Mouse (Mus musculus): ENCODE results near the gene Babam2. TPM values are rescaled to one million over a fixed set of nuclear protein-coding genes. Genes with fewer than 3 reads are reported as not detected.

The Babam2 gene
- total RNA-seq, 2 experiments from 2014 or later, result 81.6 to 148 TPM

- DNase-seq (ENCODE audit: low spot score in 2 of 2), result no peak
These were observed 284.6 kb downstream of the Babam2 start for GRCm38 (mm10) chr5:31982061-31982460.

DNA sequence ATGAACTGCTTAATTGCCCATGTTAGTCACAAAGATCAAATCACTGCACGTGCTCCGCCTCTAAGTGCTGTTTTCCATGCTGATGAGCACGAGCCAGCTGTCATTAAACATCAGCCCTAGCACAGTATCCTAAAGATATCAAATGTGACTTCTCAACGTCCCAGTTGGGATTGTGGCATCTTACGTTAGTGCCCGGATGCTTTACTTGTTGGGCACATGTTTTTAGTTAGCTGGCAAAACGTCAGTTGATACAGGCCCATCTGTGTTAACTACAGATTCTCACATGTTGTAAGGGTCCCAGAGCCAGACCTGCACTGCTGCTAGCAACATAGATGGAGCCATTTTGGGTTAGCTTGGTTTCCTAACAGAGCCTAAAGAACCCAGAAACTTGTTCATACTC lies 285.7 kb downstream of the Babam2 start:
- DNase-seq (ENCODE audit: low spot score in 2 of 2), result no peak

- DNase-seq (ENCODE audit: low spot score in 2 of 2), result no peak
These were observed 286.4 kb downstream of the Babam2 start for GRCm38 (mm10) chr5:31983817-31984368.

GRCm38 (mm10) chr5:31984369-31984961 lies 287.0 kb downstream of the Babam2 start:
- no peak for DNase-seq (ENCODE audit: low spot score in 2 of 2)

- no peak for DNase-seq (ENCODE audit: low spot score in 2 of 2)
These were observed 287.5 kb downstream of the Babam2 start for GRCm38 (mm10) chr5:31985021-31985420.

GRCm38 (mm10) chr5:31987541-31988307 lies 290.2 kb downstream of the Babam2 start:
- DNase-seq (ENCODE audit: low spot score in 2 of 2), result no peak

DNA sequence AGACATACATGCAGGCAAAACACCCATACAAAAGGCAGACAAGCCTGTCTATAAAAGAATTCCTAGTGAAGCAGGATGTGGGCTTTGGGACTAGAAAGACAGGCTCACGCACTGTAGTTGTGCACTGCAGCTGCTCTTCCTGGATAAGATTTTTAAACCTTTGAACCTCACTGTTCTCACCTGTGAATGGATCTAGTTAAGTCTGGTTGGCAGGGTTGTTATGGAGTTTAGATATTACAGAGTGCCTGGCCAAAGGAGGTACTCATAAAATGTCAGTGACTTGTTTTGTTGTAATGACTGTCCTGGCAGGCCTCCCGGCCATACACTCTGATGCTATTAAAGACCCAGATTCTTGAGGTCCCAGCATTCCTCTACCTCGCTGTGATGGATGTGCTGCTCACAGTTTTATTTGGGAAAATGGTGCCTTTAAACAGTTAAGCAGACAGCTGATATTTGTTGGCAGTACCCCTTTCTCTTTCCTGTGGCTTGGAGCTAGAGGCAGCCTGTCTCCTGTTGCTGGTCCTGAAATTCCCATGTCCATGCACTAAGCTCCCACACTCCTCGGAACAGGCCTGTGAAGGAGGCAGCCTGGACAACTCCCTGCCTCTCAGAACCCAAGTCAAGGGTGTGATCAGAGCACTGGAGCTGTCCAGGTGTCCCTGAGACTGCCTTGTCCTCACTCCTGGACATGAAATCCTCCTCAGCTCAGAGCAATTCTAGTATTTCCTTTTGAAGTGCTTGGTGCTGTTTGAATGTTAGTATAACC lies 299.9 kb downstream of the Babam2 start:
- no peak for DNase-seq (ENCODE audit: low spot score in 2 of 2)

DNA sequence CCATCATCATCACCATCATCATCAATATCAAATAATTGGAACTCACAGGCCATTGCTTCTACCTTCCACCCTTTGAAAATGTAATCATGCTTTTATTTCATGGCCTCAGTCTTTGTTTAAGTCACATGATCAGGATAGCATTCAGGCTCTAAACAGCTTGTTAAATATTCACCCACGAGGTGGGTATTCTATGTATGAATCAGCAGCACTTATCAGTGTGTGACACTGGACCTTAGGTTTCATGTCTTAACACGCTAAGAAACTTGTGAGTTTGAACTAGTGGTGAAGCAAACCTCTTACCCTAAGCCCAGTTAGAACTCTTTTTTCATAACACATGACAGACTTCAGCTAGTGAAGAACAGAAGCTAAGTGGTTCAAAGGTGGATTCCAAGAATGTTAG lies 301.3 kb downstream of the Babam2 start:
- DNase-seq (ENCODE audit: low spot score in 2 of 2), result no peak

- DNase-seq (ENCODE audit: low spot score in 2 of 2), result no peak
These were observed 302.6 kb downstream of the Babam2 start for GRCm38 (mm10) chr5:32000076-32000475.

DNA sequence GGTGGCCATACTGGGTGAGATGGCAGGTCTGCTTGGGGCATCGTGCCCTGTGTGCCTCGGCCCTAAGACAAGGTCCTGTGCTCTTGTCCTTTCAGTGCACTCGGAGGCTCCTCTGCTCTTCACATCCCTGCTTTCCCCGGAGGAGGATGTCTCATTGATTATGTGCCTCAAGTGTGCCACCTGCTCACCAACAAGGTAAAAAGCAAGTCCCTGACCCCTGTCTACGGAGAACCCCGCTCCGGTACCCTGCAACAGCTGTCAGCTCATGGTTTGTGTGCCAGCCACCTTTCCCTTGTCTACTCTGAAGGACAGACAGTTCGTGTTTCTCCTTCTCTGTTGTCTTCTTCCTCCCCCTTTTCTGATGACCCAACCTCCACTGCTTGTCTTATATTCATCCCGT lies 303.8 kb downstream of the Babam2 start:
- peak in 1 of 2 experiments; percentile 28 for DNase-seq (ENCODE audit: low spot score in 2 of 2)

DNA sequence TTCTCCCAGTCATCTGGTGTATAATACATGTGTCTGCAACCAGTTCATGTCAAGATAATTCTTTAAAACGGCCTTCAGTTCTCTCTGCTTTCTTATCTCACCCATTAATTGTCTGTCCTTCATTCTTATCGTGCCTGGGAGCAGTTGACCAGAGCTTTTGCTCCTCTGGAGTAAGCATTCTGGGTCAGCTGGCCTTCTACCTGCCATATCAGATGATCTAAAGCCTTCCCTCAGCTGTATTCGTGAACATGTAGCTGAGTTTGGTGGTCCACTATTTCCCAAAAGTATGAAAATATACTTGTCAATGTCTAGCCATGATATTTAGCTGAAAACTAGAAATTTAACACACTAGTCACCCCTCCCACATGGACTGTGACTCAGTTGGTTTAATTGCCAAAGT lies 304.3 kb downstream of the Babam2 start:
- peak in 1 of 2 experiments; percentile 26 for DNase-seq (ENCODE audit: low spot score in 2 of 2)

DNA sequence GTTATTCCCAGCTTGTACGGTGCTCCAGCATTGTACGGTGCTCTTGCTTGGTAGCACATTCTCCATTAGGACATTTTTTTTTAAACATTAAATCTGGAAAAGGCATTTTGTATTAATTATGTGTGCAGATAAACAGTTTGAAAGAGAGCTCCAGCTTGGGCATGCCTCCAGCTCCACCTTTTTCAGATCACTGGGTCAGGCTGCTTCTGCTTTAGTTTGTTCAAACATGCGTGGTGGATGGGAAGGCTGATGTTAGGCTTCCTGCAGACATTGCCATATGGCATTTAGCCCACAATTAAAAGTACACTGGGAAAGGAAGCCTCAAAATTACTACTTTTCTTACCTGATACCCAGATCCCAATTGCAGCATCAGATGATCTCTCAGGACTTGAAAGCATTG lies 310.9 kb downstream of the Babam2 start:
- DNase-seq (ENCODE audit: low spot score in 2 of 2), result no peak

GRCm38 (mm10) chr5:32010056-32010455 lies 312.6 kb downstream of the Babam2 start:
- no peak for DNase-seq (ENCODE audit: low spot score in 2 of 2)

DNA sequence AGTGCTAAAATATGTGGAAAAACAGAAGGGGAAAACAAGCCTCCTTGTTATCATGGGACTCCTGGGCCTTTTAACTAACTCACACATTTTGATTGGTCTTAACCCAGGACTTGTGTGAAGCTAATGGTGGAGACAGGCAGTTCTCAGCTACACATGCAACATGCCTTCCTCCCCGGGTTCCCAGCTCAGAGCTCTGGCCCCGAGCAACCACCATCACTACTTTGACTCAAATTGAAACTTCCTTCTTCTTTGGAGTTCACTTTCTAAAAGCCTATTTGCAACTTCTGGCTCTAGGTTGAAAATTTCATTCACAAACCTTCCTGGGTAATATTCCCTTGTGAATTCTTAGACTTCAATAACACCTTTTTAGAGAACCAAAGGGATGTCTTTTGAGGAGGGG lies 315.6 kb downstream of the Babam2 start:
- no peak for DNase-seq (ENCODE audit: low spot score in 2 of 2)

DNA sequence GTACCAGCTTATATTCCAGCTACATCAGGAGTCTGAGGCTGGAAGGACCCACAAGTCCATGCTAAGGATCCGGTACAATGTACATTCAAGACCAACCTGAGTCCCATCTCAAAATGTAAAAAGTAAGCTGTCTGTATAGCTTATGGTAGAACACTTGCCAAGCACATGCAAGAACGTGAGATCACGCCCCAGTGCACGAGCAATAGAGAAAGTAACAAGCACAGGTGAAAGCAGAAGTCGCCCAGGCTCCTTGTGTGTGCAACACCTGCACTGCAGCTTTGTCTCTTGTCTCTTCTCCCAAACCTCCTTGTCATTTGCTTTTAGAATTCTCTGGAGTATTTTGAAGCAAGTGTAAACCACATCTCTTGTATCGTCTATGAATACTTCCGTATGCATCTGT lies 317.3 kb downstream of the Babam2 start:
- no peak for DNase-seq (ENCODE audit: low spot score in 2 of 2)

DNA sequence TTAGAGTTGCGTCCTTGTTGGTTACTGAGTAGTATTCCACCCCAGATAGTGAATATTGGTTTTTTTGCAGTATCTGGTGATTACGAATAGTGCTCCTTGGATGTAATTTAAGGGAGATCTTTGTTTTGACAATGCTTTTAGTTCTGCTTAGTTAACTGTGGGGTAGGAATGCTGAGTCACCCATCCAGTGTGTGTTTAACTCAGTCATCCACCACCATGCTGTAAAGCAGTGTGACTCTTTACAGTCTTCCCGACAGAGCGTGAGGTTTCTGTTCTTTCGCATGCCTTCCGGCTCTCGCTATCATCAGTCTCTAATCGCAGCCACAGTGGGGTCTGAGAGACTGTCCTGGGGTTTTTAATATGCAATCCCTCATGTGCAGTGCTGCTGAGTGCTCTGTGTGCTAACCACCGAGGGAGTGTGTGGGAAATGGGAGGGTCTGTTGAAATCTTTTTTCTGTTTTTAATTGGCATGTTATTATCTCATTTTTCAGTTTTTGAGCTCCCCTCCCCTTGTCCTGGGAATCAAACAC lies 318.5 kb downstream of the Babam2 start:
- DNase-seq (ENCODE audit: low spot score in 2 of 2), result no peak

GRCm38 (mm10) chr5:32017686-32018085 lies 320.2 kb downstream of the Babam2 start:
- no peak for DNase-seq (ENCODE audit: low spot score in 2 of 2)

GRCm38 (mm10) chr5:32018276-32018675 lies 320.8 kb downstream of the Babam2 start:
- no peak for DNase-seq (ENCODE audit: low spot score in 2 of 2)

GRCm38 (mm10) chr5:32029834-32030433 lies 332.4 kb downstream of the Babam2 start:
- no peak for DNase-seq (ENCODE audit: low spot score in 2 of 2)

DNA sequence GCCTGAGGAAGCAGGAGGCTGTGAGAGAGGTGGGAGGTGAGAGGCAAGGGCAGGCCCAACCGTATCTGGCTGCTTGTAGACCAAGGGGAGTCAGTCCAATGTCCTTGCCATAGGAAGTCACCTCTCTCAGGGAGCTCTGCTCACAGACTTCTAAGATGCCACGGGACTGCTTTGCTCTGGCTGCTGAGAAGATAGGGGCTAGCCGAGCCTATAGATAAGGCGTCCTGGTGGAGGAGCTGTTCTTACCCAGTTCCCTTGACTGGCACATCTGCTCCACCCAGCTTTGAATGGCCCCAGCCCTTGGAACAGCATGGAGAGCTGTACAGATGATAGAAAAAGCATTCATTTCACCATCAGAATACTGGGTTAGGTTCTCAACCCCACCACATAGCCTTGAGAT lies 335.7 kb downstream of the Babam2 start:
- DNase-seq (ENCODE audit: low spot score in 2 of 2), result no peak

- no peak for DNase-seq (ENCODE audit: low spot score in 2 of 2)
These were observed 336.1 kb downstream of the Babam2 start for GRCm38 (mm10) chr5:32033621-32034020.

Data from adrenal gland, adult 18-20 months (tissue).